Mouse (Mus musculus): ENCODE data around the gene Ppp1r13b.
A peak's percentile ranks its signal among the peaks of the same experiment; 100 is the strongest.

Ppp1r13b gene

DNA sequence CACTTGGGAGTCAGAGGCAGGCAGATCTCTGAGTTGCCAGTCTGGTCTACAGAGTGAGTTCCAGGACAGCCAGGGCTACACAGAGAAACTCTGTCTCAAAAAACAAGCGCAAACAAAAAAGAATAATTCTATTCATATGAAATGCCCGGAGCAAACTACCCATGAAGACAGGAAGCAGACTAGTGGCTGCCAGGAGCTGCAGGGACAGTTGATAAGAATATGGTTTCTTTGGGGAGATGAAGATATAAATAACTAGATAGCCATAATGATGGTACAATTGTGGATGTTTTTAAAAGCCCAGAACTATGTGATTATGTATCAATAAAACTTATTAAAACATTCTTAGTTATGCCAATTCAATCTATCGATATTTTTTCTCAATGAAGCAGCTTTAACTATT, 25.9 kb downstream of the Ppp1r13b start:
- no peak for DNase-seq (ENCODE audit: low read depth, low spot score)

DNA sequence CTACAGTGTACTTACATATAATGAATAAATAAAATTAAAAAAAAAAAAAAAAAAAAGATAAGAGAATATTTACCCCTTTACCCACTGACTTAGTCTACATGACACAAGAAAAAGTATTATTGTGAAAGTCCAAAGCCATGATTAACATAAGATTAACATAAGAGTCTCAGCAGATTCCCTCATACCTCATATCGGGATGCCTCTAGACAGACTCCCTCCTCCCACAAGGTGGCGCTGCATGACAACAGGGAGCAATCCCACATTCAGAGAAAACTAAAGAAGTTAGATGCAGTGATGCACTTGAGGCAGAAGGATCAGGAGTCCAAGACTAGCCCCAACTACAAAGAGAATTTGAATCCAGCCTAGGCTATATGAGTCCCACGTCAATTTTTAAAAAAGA, 29.7 kb downstream of the Ppp1r13b start:
- peak; percentile 86 for DNase-seq (ENCODE audit: low read depth, low spot score)

DNA sequence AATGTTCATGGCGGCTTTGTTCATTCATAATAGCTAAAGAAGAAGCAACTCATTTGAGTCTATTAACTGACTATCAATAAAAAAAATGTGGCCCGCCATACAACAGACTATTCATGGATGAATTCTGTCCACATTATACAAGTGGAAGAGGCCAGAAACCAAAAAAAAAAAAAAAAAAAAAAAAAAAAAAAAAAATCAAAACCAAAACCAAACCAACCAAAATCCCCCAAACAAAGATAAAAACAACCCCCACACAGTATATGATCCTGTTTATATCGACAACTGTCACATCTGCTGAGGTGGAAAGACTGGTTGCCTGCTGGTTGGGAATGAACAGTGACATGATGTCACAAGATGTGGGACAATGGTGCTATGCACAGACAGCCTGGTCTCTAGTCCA, 32.4 kb downstream of the Ppp1r13b start:
- DNase-seq (ENCODE audit: low read depth, low spot score), result no peak

DNA sequence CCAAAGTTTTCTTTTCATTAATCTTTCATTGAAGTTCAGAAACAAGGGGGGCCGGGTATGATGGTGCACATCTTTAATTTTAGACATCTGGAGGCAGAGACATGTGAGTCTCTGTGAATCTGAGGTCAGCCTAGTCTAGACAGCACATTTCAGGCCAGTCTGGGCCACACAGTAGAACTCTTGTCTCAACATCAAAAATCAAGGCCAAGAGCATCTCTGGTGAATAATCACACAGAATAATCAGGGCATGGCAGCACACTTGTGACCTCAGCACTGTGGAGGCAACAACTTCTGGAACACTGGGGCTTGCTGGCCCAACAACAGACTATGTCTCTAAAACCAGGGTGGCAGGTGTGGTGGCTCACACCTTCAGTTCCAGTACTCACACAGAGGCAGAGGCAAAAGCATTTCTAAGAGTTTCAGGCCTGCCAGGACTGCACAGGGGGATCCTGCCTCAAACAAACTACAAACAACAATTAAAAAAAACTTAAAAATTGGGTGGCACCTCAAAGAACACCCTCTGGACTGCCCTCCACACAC, 33.2 kb downstream of the Ppp1r13b start:
- no peak for DNase-seq (ENCODE audit: low read depth, low spot score)

DNA sequence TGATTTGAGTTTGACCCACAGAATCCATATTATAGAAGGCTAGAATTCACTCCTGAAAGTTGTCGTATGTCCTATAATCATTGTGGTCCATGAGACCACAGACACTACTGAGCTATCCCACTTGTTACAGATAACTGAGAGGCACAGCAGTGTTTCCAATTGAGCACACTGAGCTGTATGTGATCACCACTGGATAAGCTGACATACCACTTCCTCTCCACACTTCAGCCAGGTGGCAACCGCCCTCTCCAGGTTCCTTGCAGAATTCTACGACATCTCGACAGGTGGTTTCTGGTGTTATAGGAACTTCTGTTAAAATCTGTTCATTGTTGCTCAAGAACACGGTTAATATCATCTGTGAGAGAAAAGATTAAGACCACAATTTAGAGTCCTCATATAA, 35.8 kb downstream of the Ppp1r13b start:
- no peak for DNase-seq (ENCODE audit: low read depth, low spot score)

DNA sequence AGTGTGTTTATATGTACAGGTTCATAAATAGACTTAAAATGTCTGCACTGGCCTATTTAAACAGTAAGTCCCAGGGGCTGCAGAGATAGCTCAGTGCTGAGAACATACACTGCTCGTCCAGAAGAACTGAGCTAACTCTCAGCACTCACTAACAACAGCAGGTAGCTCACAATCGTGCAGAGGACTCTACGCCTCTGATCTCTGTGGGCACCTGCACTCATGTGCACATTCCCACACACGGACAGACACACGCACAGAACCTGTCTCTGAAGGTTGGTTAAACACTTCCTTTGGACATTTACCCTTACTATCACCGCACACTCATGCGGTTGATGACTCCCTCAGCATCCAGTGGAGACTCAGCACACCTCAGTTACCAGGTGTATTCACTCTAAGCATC, 37.1 kb downstream of the Ppp1r13b start:
- DNase-seq (ENCODE audit: low read depth, low spot score), result no peak

DNA sequence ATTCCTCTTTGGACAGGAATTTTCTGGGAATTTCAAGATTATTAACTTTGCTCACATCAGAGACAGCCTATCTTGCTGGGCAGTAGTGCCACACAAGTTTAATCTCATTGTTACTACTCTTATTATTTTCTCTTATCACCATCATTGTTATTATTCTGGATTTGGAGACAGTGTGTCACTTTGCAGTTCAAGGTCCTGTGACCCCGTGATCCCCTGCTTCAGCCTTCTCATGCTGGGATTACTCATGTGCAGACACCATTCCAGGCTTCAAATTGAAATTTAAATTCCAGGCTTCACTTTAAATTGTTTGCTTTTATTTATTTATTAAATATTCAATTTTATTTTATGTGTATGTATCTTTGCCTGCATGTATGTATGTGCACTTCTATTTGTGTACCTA, 38.1 kb downstream of the Ppp1r13b start:
- DNase-seq (ENCODE audit: low read depth, low spot score), result no peak

DNA sequence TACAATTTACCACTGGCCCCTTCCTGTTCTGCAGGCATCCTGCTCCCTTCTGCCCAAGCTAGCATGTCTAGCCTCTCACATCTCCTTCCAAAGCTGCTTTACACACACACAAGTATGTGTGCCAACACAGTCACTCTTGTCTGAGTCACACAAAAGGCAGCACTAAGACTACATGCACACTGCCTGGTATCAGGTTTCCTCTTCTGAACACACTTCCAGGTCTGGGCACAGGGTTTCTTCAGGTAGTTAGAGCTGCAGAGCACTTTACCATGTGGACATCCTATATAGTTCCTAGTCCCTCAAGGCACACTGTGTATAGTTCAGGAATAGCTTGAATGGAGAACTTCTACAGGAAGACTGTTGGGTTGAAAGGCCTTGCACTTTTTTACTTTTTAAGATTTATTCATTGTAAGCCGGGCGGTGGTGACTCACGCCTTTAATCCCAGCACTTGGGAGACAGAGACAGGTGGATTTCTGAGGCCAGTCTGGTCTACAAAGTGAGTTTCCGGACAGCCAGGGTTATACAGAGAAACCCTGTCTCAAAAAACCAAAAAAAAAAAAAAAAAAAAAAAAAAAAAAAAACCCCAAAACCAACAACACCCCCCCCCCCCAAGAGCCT, 43.6 kb downstream of the Ppp1r13b start:
- DNase-seq (ENCODE audit: low read depth, low spot score), result no peak

DNA sequence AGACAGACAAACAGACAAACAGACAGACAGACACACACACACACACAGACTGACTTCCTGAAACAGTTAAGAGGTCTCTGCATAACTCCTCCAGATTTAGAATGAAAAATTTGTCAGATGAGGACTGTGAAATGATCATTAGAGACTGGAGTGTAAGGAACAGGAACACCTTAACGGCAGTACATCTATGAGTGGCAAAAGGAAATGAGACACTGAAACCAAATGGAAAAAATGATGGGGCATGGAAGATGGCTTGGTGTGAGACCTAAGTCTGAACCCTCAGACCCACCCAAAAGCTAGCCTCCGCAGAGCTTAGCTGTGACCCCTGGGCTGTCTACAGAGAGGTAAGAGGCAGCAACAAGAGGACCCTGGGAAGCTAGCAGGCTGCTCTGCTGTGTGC, 52.5 kb downstream of the Ppp1r13b start:
- no peak for DNase-seq (ENCODE audit: low read depth, low spot score)

DNA sequence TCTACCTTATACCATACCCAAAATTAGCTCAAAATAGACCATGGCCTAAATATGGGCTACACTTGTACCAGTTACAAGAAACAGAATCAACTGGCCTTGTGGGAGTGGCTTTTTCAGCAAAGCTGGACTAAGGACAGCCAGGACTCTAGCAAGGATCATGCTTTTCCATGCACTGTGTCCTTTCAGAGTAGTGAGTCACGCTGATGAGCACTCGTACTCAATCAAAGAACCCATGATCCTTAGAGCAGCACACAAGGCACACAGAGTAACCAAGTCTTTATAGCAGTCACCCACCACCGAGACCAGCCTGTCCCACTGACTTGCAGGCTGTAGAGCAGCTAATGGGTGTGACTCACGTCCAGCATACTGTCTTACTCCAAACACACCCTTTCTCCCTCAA, 54.4 kb downstream of the Ppp1r13b start:
- no peak for DNase-seq (ENCODE audit: low read depth, low spot score)

DNA sequence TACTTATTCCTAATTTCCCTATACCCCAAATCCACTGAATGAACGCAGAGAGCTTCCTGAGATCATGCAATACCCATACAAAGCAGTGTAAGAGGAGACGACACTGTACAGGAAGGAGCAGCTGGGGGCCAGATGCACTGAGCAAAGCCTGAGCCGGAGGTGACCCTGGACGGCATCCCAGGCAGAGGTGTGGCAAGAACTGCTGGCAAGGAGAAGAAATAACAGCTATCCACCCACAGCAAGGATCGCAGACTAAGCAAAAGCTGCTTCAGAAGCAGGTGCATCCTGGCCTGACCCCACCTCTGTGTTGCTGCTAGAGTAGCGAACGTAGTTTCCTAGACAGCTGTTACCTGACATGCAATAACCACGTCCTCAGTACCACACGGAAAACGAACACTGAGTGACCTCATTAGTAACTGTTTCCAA, 54.9 kb downstream of the Ppp1r13b start:
- DNase-seq (ENCODE audit: low read depth, low spot score), result peak; percentile 27

DNA sequence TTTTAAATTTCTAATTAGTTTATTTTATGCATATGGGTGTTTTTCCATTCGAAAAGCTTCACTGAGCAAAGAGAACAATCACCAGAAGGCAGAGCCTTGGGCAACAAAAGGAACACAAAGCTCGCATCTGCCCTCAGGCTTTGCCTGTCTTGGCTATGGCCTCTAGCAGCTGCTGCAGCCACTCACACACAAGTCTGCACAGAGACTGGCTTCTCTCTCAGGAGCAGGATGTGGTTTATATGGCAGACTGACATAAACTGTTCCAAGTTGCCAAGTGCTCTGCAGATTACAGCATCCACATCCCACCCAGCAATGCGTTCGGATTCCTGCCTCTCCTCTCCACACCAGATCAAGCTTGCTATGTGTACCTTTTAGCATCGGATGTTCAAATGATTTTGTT, 56.2 kb downstream of the Ppp1r13b start:
- peak; percentile 15 for DNase-seq (ENCODE audit: low read depth, low spot score)

DNA sequence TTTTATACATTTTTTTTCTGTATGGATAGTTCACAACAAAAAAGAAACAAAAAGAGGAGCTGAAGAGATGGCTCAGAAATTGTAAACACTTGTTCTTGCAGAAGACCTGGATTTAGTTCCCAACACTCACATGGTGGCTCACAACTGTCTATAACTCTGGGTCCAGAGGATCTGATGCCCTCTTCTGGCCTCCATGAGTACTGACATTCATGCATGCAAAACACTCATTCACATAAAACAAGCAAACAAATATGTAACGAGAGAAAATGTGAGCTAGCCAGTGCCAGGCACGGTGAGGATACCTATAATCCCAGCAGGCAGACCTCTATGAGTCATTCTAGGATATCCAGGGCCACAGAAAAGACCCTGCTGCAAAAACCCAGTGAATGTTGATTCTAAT, 56.7 kb downstream of the Ppp1r13b start:
- DNase-seq (ENCODE audit: low read depth, low spot score), result no peak

DNA sequence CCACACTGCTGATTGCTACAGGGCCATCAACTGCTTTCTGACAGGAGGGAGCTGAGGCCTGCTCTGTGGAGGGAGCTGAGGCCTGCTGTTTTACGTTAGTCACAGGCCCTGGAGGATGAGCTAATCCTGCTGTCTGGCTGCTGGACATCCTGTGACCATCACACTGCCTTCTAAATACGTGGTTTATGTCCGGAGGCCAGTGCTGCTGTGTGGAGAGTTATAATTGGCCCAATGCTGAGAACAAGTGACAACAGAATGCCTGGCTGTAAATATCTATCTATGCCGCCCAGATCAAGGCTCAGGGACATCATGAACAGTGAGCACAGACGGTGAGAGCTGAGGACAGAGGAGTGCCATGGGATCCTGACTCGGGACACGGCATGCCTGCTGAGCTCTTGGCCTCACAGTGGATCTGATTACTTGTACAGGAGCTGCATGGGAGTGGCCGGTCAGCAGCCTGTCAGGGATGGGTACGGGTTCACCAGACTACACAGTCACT, 59.6 kb downstream of the Ppp1r13b start:
- peak; percentile 39 for DNase-seq (ENCODE audit: low read depth, low spot score)

DNA sequence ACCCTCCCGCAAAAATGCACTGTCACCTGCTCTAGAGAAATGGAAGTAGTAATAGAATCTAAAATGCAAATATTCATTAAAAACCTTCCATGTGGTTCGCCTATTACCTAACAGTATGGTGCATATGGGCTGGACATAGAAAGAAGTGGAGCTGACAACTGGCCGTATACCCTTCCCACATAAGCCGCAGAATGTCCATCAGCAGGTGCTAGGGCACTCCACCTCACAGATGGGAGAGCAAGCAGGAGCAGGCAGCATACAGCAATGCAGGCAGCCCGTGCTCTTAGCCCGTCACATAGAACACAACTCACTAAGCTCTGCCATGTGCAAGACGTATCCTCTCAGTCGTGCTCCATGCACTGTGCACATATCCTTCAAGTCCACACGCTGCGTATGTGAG, 61.1 kb downstream of the Ppp1r13b start:
- DNase-seq (ENCODE audit: low read depth, low spot score), result no peak

DNA sequence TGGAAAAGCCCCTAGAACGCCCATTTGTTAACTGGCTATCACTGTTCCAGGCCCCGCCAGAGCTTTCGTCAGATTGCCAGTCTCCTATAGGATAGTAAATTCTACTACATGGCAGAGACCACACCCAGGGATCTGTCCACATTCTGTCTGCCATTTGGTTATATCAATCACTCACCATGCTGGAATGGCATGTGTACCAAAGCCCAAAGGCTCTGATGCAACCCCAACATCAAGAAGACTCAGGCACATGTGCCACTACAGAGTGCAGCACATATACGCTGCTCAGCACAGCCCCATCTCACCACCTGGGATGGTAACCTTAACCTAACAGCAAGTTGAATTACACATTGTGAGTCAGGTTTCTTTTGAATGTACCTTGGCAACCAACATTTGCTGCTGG, 62.0 kb downstream of the Ppp1r13b start:
- DNase-seq (ENCODE audit: low read depth, low spot score), result no peak

DNA sequence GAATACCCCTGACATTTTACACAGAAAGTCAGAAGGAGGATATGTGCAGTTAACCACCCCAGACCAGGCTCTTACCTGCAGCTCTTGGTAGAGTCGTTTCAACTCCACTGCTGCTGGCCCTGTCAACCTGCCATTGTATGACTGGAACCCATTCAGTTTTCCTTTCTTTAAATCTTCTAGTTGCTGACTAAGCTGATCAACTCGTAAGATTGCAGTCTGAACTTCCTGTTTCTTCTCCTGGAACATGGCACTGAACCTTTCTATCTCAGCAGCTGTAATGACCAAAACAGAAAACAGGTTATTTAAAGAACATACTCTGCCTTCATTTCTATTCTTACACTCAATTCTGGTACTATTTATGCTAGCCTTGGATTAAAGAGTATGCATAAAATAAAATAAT, 64.4 kb downstream of the Ppp1r13b start:
- no peak for DNase-seq (ENCODE audit: low read depth, low spot score)

DNA sequence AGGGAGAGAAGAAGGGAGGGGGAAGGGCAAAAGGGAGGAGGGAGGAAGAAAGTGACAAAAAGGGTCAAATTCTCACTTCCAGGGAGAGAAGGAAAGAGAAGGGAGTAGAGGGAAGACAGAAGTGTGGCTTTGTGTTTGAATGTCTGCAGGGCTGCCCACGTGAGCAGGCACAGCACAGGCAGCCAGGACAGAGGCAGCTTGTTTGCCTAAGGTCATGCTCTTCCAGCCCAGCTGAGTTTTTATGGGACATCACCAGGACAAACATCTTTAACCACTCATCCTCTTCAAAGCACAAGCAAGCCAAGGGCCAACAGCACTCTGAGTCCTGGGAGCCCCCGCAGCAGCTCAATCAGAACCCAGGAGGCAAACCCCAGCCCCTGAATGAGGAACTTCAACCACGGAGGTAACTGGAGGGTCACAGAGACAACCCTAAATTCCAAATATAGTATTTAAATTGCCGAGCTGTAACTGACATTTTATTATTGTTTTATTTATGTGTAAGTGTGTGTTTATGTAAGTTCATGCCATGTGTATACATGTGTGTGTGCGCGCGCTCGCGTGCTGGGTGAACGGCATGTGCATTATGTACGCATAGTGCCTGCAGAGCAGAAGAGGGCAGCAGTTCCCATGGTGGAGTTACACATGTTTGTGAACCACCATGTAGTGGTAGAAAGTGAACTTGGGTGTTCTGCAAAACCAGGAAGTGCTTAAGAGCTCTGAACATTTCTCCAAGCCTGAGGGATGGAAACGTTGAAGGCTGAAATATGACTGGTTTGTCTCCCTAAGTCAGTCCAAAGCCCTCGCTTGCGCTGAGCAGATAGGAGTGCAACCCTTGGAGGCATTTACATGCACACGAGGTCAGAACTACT, 65.1 kb downstream of the Ppp1r13b start:
- no peak for DNase-seq (ENCODE audit: low read depth, low spot score)

DNA sequence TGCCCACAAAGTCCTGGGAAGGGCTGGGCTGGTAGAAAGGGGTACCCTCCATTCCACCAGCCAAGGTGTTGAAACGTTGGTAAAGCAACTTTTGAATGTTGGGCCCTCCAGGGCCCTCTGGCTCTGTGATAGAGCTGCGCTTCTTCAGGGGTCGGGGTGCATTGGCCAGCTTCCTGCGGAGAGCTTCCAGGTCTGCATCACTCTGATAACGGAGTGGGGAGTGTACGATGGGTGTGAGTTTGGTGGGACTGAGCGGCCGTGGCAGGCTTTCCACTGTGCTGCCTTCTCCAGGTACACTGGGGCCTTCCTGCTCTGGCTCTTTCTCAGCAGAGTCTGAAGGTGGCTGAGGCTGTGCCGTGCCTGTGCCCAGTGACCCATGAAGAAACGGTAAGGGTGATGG, 74.5 kb downstream of the Ppp1r13b start:
- no peak for DNase-seq (ENCODE audit: low read depth, low spot score)

DNA sequence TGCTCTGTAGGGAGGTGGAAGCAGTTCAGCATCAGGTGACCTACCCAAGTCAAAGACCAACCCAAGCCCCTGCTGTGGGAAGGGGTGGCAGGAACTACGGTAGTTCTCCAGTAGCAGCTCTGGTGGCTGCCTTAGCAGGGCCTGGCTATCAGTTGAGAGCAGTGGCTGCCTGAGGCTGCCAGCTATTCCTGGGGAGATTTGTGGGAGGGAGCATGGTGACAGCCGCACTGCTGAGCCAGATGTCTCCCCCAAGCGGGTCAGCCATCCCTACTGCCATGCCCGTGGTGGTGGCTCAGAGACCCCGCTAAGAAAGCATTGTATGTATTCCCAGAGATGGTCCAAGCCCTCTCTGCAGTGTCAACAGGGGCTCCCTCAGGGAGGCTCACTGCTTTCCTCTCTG, 75.3 kb downstream of the Ppp1r13b start:
- DNase-seq (ENCODE audit: low read depth, low spot score), result no peak

DNA sequence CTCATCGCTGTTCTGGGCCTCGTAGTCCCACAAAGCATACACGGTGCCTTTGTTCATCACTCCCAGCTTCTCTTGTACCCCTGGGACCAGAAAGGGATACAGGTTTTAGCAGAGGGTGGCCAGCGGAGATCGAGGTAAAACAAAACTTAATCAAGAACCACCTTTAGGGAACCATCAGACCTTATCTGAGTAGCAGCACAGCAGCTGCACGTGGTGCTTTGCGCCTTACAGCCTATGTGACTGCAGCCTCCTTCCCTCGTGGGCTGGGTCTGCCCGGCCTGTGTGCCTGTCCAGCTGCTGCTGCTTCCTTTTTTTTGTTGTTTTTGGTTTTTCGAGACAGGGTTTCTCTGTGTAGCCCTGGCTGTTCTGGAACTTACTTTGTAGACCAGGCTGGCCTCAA, 77.5 kb downstream of the Ppp1r13b start:
- no peak for DNase-seq (ENCODE audit: low read depth, low spot score)

DNA sequence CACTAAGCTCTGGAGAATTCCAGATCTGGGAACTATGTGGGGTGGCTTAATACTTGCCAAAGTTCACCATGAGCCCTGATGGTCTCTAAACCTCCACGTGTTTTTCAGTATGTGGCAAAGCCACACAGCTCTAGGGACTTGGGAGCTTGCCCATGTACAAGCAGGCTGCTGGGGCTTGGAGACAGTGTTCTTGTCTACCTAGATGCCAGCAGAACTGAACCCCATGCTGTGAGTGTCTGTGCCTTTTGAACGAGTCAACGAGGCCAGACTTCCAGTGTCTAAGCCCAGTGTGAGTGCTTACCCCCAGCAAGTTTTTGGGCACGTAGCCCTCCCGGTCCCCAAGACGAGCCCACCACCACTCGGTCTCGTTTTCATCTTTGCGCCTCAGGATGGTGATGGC, 78.0 kb downstream of the Ppp1r13b start:
- no peak for DNase-seq (ENCODE audit: low read depth, low spot score)

DNA sequence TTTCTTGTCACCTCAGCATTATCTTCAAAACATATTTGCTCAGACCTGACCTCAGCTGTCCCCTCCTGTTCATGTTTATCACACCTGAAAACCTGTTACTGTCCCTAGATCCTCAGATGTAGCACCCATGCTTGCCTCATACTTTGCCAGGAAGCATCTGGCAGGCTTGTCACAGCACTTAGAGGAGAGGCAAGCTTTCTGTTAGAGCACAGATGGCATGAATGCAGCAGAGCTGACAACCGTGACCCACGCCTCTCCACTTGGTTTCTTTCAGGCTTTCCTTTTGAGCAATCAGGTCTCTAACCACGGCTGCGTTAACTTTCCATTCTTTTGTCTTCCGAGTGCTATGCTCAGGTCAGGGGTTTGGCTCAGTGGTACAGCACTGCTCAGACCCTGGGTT, 78.5 kb downstream of the Ppp1r13b start:
- no peak for DNase-seq (ENCODE audit: low read depth, low spot score)

Measured in mesoderm, embryonic 11.5 days (tissue).